Mouse (Mus musculus) embryonic facial prominence, embryonic 11.5 days (tissue): Measurements from ENCODE around the gene Ak5. TPM values are rescaled to one million over a fixed set of nuclear protein-coding genes. Genes with fewer than 3 reads are reported as not detected.
"Not testable (repeated sequence)": the region's sequence is repeated elsewhere in the genome, so short reads cannot be mapped to it uniquely, and the experiment has no call there.

Experiments
- ATAC-seq: fragments of 200-750 bp; cut with Nextera tagmentation; replicated peaks from 2 replicates; pipeline ENCODE4 v1.8.0; 2017; ENCODE audit warnings: low read depth; ENCODE audit not compliant: insufficient number of reproducible peaks, low FRiP score, low TSS enrichment
- DNase-seq: peaks from one replicate; pipeline ENCODE4 v3.0.0-alpha.2; 2015; ENCODE audit warnings: low spot score
- H3K27ac ChIP-seq: fragments of 300-500 bp; sonication (generic); replicated peaks from 2 replicates; pipeline ENCODE4 v1.5.1; 2014; ENCODE audit warnings: mild to moderate bottlenecking, low read depth, low read length, control low read depth
- H3K27me3 ChIP-seq: fragments of 300-500 bp; sonication (generic); 2 replicates; pipeline ENCODE4 v1.6.1; 2014; ENCODE audit warnings: mild to moderate bottlenecking, low read length, moderate library complexity, mixed read lengths; ENCODE audit not compliant: control insufficient read depth, insufficient read depth
- H3K36me3 ChIP-seq: fragments of 300-500 bp; sonication (generic); replicated peaks from 2 replicates; pipeline ENCODE4 v1.6.1; 2014; ENCODE audit warnings: low read depth, mild to moderate bottlenecking, low read length, moderate library complexity, mixed read lengths; ENCODE audit not compliant: control insufficient read depth, insufficient read depth
- H3K4me1 ChIP-seq: fragments of 300-500 bp; sonication (generic); 2 replicates; pipeline ENCODE4 v1.6.1; 2014; ENCODE audit warnings: low read length, mixed read lengths; ENCODE audit not compliant: control insufficient read depth, insufficient read depth
- H3K4me2 ChIP-seq: fragments of 300-500 bp; sonication (generic); 2 replicates; pipeline ENCODE4 v1.6.1; 2014; ENCODE audit warnings: low read depth, mild to moderate bottlenecking, control low read depth, low read length, moderate library complexity
- H3K4me3 ChIP-seq: fragments of 300-500 bp; sonication (generic); 2 replicates; pipeline ENCODE4 v1.5.1; 2014; ENCODE audit warnings: low read depth, low read length, control low read depth
- H3K9ac ChIP-seq: fragments of 300-500 bp; sonication (generic); replicated peaks from 2 replicates; pipeline ENCODE4 v1.6.1; 2014; ENCODE audit warnings: mild to moderate bottlenecking, control low read depth, low read length
- H3K9me3 ChIP-seq: fragments of 300-500 bp; sonication (generic); replicated peaks from 2 replicates; pipeline ENCODE4 v1.6.1; 2016; ENCODE audit warnings: mild to moderate bottlenecking, low read length, inconsistent platforms, mixed read lengths; ENCODE audit not compliant: control insufficient read depth
- WGBS: fragments of 180-500 bp; shearing (Covaris S2); extraction: QIAGEN DNeasy Blood & Tissue Kit; methylation state at CpG from one replicate; pipeline ENCODE4 v1.1.7; 2014; 5-methylcytosine and 5-hydroxymethylcytosine counted together
- polyA plus RNA-seq: library from polyadenylated mRNA; unstranded; fragments of >200 nt; fragmentation: Nextera tagmentation; extraction: Ambion mirVana; gene quantifications from 2 replicates; pipeline ENCODE4 v1.2.1, GENCODE M21; 2014

Gene Ak5
- polyA plus RNA-seq, 1 experiment from 2014 or later, result 0.63 TPM

DNA sequence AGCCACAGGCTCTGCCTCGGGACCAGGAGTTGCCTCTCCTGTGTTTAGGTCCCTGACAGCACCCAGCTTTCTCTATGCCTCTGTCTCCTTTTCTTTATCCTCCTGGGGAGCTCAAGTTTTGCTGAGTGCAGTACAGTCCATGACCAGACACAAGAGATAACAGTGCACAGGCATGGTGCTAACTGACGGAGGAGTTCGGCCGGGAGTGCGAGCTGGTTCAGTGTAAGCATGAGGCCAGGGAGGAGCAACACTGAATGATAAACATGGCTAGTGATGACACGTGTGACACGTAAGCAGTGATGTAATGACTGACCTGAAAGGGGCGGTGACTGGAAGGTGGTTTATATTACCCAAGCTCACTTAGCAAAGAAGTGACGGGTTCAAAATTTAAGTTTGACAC lies 201.3 kb downstream of the Ak5 start:
- H3K4me2 ChIP-seq, result no peak overlapping the region
- DNase-seq, result no peak
- H3K36me3 ChIP-seq, result no peaks in the 10 kb centered on the region
- H3K27ac ChIP-seq, result no peak overlapping the region
- no peaks in the 10 kb centered on the region for H3K9me3 ChIP-seq
- no peaks in the 10 kb centered on the region for H3K27me3 ChIP-seq
- no peak for ATAC-seq
- H3K4me1 ChIP-seq, result no peaks in the 10 kb centered on the region
- H3K9ac ChIP-seq, result no peak overlapping the region
- H3K4me3 ChIP-seq, result no peak overlapping the region
- WGBS, result 90% methylated on average over 9 of the region's 9 CpGs

DNA sequence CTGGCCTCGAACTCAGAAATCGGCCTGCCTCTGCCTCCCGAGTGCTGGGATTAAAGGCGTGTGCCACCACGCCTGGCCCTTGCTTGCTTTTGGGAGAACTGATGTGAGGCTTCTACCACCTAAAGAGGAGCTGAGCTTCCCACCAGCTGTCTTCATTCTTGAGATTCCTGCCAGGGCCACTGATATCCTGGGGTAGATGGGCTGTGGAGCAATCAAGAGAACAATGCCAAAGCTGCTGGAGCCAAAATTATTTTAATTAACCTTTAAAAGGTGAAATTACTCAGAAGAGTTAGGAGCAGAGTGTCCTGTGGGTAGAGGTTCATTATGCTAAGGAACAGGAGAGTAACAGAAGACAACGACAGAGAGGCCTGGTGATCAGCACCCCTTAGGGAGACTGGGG lies 202.8 kb downstream of the Ak5 start:
- Histone ChIP-seq H3K27ac (no peak overlapping the region), H3K4me3 (no peak overlapping the region), H3K9ac (no peak overlapping the region), H3K4me2 (no peak overlapping the region), H3K4me1 (no peaks in the 10 kb centered on the region), H3K9me3 (no peaks in the 10 kb centered on the region), H3K36me3 (no peaks in the 10 kb centered on the region), H3K27me3 (no peaks in the 10 kb centered on the region)
- WGBS, result 85% methylated on average over 4 of the region's 6 CpGs
- no peak for ATAC-seq
- no peak for DNase-seq

- no peaks in the 10 kb centered on the region for H3K4me1 ChIP-seq
- no peak overlapping the region for H3K4me2 ChIP-seq
- no peak overlapping the region for H3K9ac ChIP-seq
- WGBS, result 94% methylated on average over 3 of the region's 3 CpGs
- H3K9me3 ChIP-seq, result no peaks in the 10 kb centered on the region
- DNase-seq (no peak), ATAC-seq (peak; percentile 56; the same call in 1 of the 2 replicates)
- H3K27ac ChIP-seq, result no peak overlapping the region
- H3K4me3 ChIP-seq, result no peak overlapping the region
- H3K27me3 ChIP-seq, result no peaks in the 10 kb centered on the region
- no peaks in the 10 kb centered on the region for H3K36me3 ChIP-seq
Observed at GRCm38 (mm10) chr3:152464462-152464861, 203.7 kb downstream of the Ak5 start.

GRCm38 (mm10) chr3:152462900-152463299 lies 205.3 kb downstream of the Ak5 start:
- DNase-seq, result no peak
- H3K9ac ChIP-seq, result no peak overlapping the region
- no peak overlapping the region for H3K4me3 ChIP-seq
- WGBS, result 96% methylated on average over 10 of the region's 10 CpGs
- no peaks in the 10 kb centered on the region for H3K4me1 ChIP-seq
- no peak overlapping the region for H3K4me2 ChIP-seq
- H3K9me3 ChIP-seq, result no peaks in the 10 kb centered on the region
- no peak overlapping the region for H3K27ac ChIP-seq
- H3K27me3 ChIP-seq, result no peaks in the 10 kb centered on the region
- no peak for ATAC-seq
- no peaks in the 10 kb centered on the region for H3K36me3 ChIP-seq

DNA sequence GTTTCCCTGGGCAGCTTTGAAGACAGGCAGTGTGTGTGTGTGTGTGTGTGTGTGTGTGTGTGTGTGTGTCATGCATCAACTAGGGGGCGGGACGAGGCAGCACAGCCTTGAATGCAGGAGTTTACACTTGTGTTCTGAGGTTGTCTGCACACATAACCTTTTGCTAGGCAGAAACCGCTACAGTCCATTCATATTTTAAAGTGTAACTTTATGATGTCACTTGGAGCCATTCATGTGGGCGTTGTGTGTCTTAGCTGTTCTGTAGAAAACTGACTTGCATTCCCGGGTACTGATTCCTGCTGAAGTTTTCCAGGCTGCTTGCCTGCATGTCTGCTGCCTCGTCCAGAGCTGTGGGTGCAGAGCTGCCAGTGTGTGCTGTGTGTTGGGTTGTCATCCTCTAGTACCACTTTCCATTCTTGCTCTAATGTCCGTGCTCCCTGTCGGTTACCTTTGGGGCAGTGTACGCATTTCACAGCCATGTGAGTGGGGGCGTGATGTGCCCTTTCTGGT lies 206.1 kb downstream of the Ak5 start:
- WGBS, result 90% methylated on average over 10 of the region's 10 CpGs
- Histone ChIP-seq H3K27ac (no peak overlapping the region), H3K9me3 (no peaks in the 10 kb centered on the region), H3K27me3 (no peaks in the 10 kb centered on the region), H3K9ac (no peak overlapping the region), H3K4me1 (no peaks in the 10 kb centered on the region), H3K36me3 (peaks cover 2% of the 10 kb centered on the region), H3K4me3 (no peak overlapping the region), H3K4me2 (no peak overlapping the region)
- DNase-seq (no peak), ATAC-seq (no peak)

GRCm38 (mm10) chr3:152460802-152461201 lies 207.4 kb downstream of the Ak5 start:
- Histone ChIP-seq H3K27me3 (no peaks in the 10 kb centered on the region), H3K4me1 (no peaks in the 10 kb centered on the region), H3K4me3 (no peak overlapping the region), H3K4me2 (no peak overlapping the region), H3K9me3 (no peaks in the 10 kb centered on the region), H3K9ac (no peak overlapping the region), H3K36me3 (peaks cover 5% of the 10 kb centered on the region), H3K27ac (no peak overlapping the region)
- ATAC-seq (no peak), DNase-seq (peak; percentile 21)
- WGBS, result 35% methylated on average over 4 of the region's 4 CpGs

GRCm38 (mm10) chr3:152458875-152459274 lies 209.3 kb downstream of the Ak5 start:
- not testable (repeated sequence) for H3K36me3 ChIP-seq, H3K9ac ChIP-seq
- WGBS, result 91% methylated on average over 4 of the region's 4 CpGs

GRCm38 (mm10) chr3:152457308-152458035 lies 210.7 kb downstream of the Ak5 start:
- no peaks in the 10 kb centered on the region for H3K27me3 ChIP-seq
- no peak overlapping the region for H3K27ac ChIP-seq
- no peak overlapping the region for H3K4me2 ChIP-seq
- H3K36me3 ChIP-seq, result peaks cover 5% of the 10 kb centered on the region
- ATAC-seq (no peak), DNase-seq (no peak)
- no peak overlapping the region for H3K4me3 ChIP-seq
- WGBS, result 95% methylated on average over 2 of the region's 2 CpGs
- H3K9ac ChIP-seq, result no peak overlapping the region
- H3K4me1 ChIP-seq, result no peaks in the 10 kb centered on the region
- no peaks in the 10 kb centered on the region for H3K9me3 ChIP-seq

More at GRCm38 (mm10) chr3:152458875-152459274, 209.3 kb downstream of the Ak5 start:
- H3K27me3 ChIP-seq, H3K27ac ChIP-seq, DNase-seq, ATAC-seq, H3K4me2 ChIP-seq, H3K4me3 ChIP-seq, H3K9me3 ChIP-seq, H3K4me1 ChIP-seq: not testable (repeated sequence)
